Mouse (Mus musculus): ENCODE results near the gene Tnfrsf9. TPM values are rescaled to one million over a fixed set of nuclear protein-coding genes. Genes with fewer than 3 reads are reported as not detected.

The Tnfrsf9 gene
- total RNA-seq, 2 experiments from 2014 or later, result 0.24 TPM; not detected in 1

GRCm38 (mm10) chr4:150926924-150927705, 12.8 kb downstream of the Tnfrsf9 start:
- intact Hi-C loops (cut with DNase I), result no loop called here
- DNase-seq, result no peak

- intact Hi-C loops (cut with DNase I), result no loop called here
- no peak for DNase-seq
These were observed 13.4 kb downstream of the Tnfrsf9 start for GRCm38 (mm10) chr4:150927789-150928188.

- intact Hi-C loops (cut with DNase I), result no loop called here
- no peak for DNase-seq
These were observed 19.1 kb downstream of the Tnfrsf9 start for GRCm38 (mm10) chr4:150933503-150933902.

GRCm38 (mm10) chr4:150937293-150938062, 23.1 kb downstream of the Tnfrsf9 start:
- DNase-seq, result peak; percentile 45
- intact Hi-C loops (cut with DNase I), result no loop called here

- intact Hi-C loops (cut with DNase I), result no loop called here
These were observed 23.7 kb downstream of the Tnfrsf9 start for GRCm38 (mm10) chr4:150938063-150938452.

GRCm38 (mm10) chr4:150939991-150940651, 25.8 kb downstream of the Tnfrsf9 start:
- no peak for DNase-seq
- intact Hi-C loops (cut with DNase I), result no loop called here

More at GRCm38 (mm10) chr4:150938063-150938452, 23.7 kb downstream of the Tnfrsf9 start:
- no peak for DNase-seq

- DNase-seq, result no peak
- intact Hi-C loops (cut with DNase I), result no loop called here
These were observed 30.3 kb downstream of the Tnfrsf9 start for GRCm38 (mm10) chr4:150944707-150945106.

- intact Hi-C loops (cut with DNase I), result no loop called here
- DNase-seq, result no peak
These were observed 36.6 kb downstream of the Tnfrsf9 start for GRCm38 (mm10) chr4:150950972-150951371.

- intact Hi-C loops (cut with DNase I), result no loop called here
- DNase-seq, result peak; percentile 39
These were observed 42.2 kb downstream of the Tnfrsf9 start for GRCm38 (mm10) chr4:150956369-150957105.

- no peak for DNase-seq
- intact Hi-C loops (cut with DNase I), result no loop called here
These were observed 42.7 kb downstream of the Tnfrsf9 start for GRCm38 (mm10) chr4:150957106-150957458.

GRCm38 (mm10) chr4:150958536-150958935, 44.2 kb downstream of the Tnfrsf9 start:
- intact Hi-C loops (cut with DNase I), result no loop called here

GRCm38 (mm10) chr4:150962231-150962630, 47.9 kb downstream of the Tnfrsf9 start:
- peak; percentile 25 for DNase-seq
- intact Hi-C loops (cut with DNase I), result no loop called here

More at GRCm38 (mm10) chr4:150958536-150958935, 44.2 kb downstream of the Tnfrsf9 start:
- no peak for DNase-seq

GRCm38 (mm10) chr4:150963711-150964110, 49.3 kb downstream of the Tnfrsf9 start:
- intact Hi-C loops (cut with DNase I), result no loop called here

GRCm38 (mm10) chr4:150964635-150965554, 50.5 kb downstream of the Tnfrsf9 start:
- peak; percentile 88 for DNase-seq
- intact Hi-C loops (cut with DNase I), result loop anchor here (5.0 kb wide), 1 partner anchor 177 kb away; no protein-coding TSS in a partner anchor

More at GRCm38 (mm10) chr4:150963711-150964110, 49.3 kb downstream of the Tnfrsf9 start:
- no peak for DNase-seq

- DNase-seq, result no peak
- intact Hi-C loops (cut with DNase I), result loop anchor here (5.0 kb wide), 1 partner anchor 177 kb away; no protein-coding TSS in a partner anchor
These were observed 51.2 kb downstream of the Tnfrsf9 start for GRCm38 (mm10) chr4:150965555-150965951.

GRCm38 (mm10) chr4:150966556-150966955, 52.2 kb downstream of the Tnfrsf9 start:
- intact Hi-C loops (cut with DNase I), result loop anchor here (5.0 kb wide), 1 partner anchor 176 kb away; no protein-coding TSS in a partner anchor
- peak; percentile 61 for DNase-seq

- no peak for DNase-seq
- intact Hi-C loops (cut with DNase I), result loop anchor here (5.0 kb wide), 1 partner anchor 173 kb away; no protein-coding TSS in a partner anchor
These were observed 54.6 kb downstream of the Tnfrsf9 start for GRCm38 (mm10) chr4:150968956-150969355.

GRCm38 (mm10) chr4:150973264-150973663, 58.9 kb downstream of the Tnfrsf9 start:
- intact Hi-C loops (cut with DNase I), result no loop called here
- no peak for DNase-seq

- DNase-seq, result no peak
- intact Hi-C loops (cut with DNase I), result no loop called here
These were observed 60.8 kb downstream of the Tnfrsf9 start for GRCm38 (mm10) chr4:150975145-150975544.
